Comparison of ENCODE assay signal across 1 mouse cellular context in the genomic region with DNA sequence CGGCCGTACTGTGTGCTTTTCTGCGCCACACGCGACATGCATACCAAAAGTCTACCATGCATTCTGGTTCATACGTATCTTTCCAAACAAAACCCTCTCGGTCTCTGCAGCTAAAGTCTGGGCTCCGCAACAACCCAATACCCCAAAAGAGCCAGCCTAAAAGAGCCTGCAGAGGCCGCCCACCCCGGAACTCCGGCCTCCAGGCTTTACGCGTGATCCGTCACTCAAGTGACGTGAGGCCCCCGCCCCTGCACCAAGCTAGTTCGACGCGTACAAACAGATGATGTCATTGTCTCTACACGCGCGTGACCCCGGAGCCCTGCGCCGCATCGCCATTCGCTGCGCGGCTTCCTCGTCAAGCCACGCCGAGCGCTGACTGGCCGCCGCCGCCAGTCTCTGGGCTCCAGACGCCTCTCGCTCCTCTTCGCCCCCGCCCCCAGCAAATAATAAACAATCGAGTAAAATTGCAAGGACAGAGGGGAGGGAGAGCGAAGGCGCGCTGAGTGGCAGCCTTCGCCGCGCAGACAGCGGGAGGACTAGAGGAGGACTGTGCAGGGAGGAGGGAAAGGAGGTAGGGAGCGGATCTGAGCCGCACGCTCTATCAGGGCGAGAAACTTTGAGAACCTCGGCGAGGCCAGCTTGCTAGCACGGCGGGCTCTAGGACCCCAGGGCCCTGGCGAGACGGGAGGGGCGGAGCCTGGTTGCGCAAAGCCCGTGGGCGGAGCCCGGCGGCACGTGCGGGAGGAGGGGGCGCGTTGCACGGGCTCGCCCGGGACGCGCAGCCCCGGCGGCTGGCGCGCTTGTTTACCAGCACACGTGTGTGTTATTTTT.
TF ChIP-seq lines count a peak whose summit lies in the region.

No protein-coding gene starts in this region.

TF ChIP-seq in CH12.LX, 34 proteins besides CTCF, POLR2A, EP300 and RAD21 (continued from another document):
- peak; percentile 61 for TF ChIP-seq ETS1 (conservative IDR thresholded peaks at IDR 0.05; ENCODE audit: low read depth, low read length)
- no peak; the same call in 1 of the 2 replicates for TF ChIP-seq RCOR1 (conservative IDR thresholded peaks at IDR 0.05; ENCODE audit: low read depth, low read length)
- no peak for TF ChIP-seq ZC3H11A (IDR thresholded peaks at IDR 0.05; ENCODE audit: low read depth, low read length)
- peak; percentile 86 for TF ChIP-seq MAZ (IDR thresholded peaks at IDR 0.05; ENCODE audit: low read depth, low read length)
- no peak for TF ChIP-seq POLR2AphosphoS2 (IDR thresholded peaks at IDR 0.05; ENCODE audit: low read depth, low read length)
- no peak for TF ChIP-seq ZMIZ1 (IDR thresholded peaks at IDR 0.05; ENCODE audit: low read depth, low read length)
- peak; percentile 43 for TF ChIP-seq TCF12 (IDR thresholded peaks at IDR 0.05; ENCODE audit: low read depth, low read length)
- TF ChIP-seq MXI1 (IDR thresholded peaks at IDR 0.05; ENCODE audit: low read depth, low read length), result peak; percentile 91
- TF ChIP-seq ZNF384 (IDR thresholded peaks at IDR 0.05; ENCODE audit: low read depth, low read length), result no peak
- TF ChIP-seq JUN (IDR thresholded peaks at IDR 0.05; ENCODE audit: insufficient read depth, low read depth, low read length), result peak; percentile 68; the same call in 1 of the 2 replicates
- no peak for TF ChIP-seq SMC3 (IDR thresholded peaks at IDR 0.05; ENCODE audit: low read depth, low read length)
- peak; percentile 47 for TF ChIP-seq USF1 (IDR thresholded peaks at IDR 0.05; ENCODE audit: low read depth, low read length)
- peak; percentile 32; the same call in 1 of the 2 replicates for TF ChIP-seq CHD1 (IDR thresholded peaks at IDR 0.05; ENCODE audit: low read depth, low read length)
- peak; percentile 11; the same call in 1 of the 2 replicates for TF ChIP-seq GABPA (IDR thresholded peaks at IDR 0.05; ENCODE audit: insufficient replicate concordance, low read depth, low read length)
- TF ChIP-seq TBP (conservative IDR thresholded peaks at IDR 0.05; ENCODE audit: low read depth, low read length), result 0 out of 2 replicates have a peak, but pooled peaks have one; percentile 29
- TF ChIP-seq JUND (conservative IDR thresholded peaks at IDR 0.05; ENCODE audit: low read depth, low read length), result peak; percentile 60
- TF ChIP-seq MEF2A (IDR thresholded peaks at IDR 0.05; ENCODE audit: borderline replicate concordance, low read depth, low read length), result no peak
- TF ChIP-seq BHLHE40 (IDR thresholded peaks at IDR 0.05; ENCODE audit: low read depth, low read length), result peak; percentile 99
- no peak for TF ChIP-seq UBTF (IDR thresholded peaks at IDR 0.05; ENCODE audit: low read depth, low read length)
- peak; percentile 71 for TF ChIP-seq MAX (IDR thresholded peaks at IDR 0.05; ENCODE audit: low read length)
- peak; percentile 61 for TF ChIP-seq NRF1 (IDR thresholded peaks at IDR 0.05; ENCODE audit: low read depth, low read length)
TF ChIP-seq in CH12.LX: peak in this region for 20.
